Mouse (Mus musculus) CH12.LX (cell line): ENCODE results near the gene Zfp74. TPM values are rescaled to one million over a fixed set of nuclear protein-coding genes. Genes with fewer than 3 reads are reported as not detected.

Experiments
- DNase-seq: peaks from one replicate; pipeline ENCODE4 v3.0.0-alpha.2; 2013; ENCODE audit errors: extremely low read depth
- H3K27ac ChIP-seq: 2 replicates; pipeline ENCODE4 v1.5.1; 2012; ENCODE audit warnings: low read depth, mild to moderate bottlenecking, control low read depth, moderate library complexity; ENCODE audit not compliant: insufficient read depth
- H3K27me3 ChIP-seq: replicated peaks from 2 replicates; pipeline ENCODE3; 2012; ENCODE audit warnings: inconsistent platforms
- H3K36me3 ChIP-seq, 2 experiments: replicated peaks in 1 of 2; 2 replicates each; pipeline versions ENCODE3 to v1.6.1; 2012; ENCODE audit warnings: inconsistent platforms in 1 of 2, low read length in 1 of 2, mild to moderate bottlenecking in 1 of 2, mixed read lengths in 1 of 2, moderate library complexity in 1 of 2; ENCODE audit not compliant: control insufficient read depth in 1 of 2, insufficient read depth in 1 of 2
- H3K4me1 ChIP-seq, 2 experiments: 2 replicates each; pipeline ENCODE4 v1.6.1; 2012; ENCODE audit warnings: inconsistent platforms in 1 of 2, moderate library complexity in 1 of 2; ENCODE audit not compliant: insufficient read depth in 2 of 2, control insufficient read depth in 1 of 2
- H3K4me2 ChIP-seq: 2 replicates; pipeline ENCODE4 v1.6.1; 2012; ENCODE audit warnings: low read depth, mild to moderate bottlenecking, control low read depth; ENCODE audit not compliant: poor library complexity, insufficient read depth, severe bottlenecking
- H3K4me3 ChIP-seq, 3 experiments: fragments of 150-350 bp in 1 of 3; sonication (generic) in 1 of 3; replicated peaks in 1 of 3; 2 replicates each; pipeline versions ENCODE3 to v1.5.1; 2011 to 2012; ENCODE audit warnings: low read depth in 2 of 3, low read length in 2 of 3, mild to moderate bottlenecking in 2 of 3, moderate library complexity in 2 of 3, control low read depth in 1 of 3, improper control_type of control experiment in 1 of 3, inconsistent platforms in 1 of 3, mixed read lengths in 1 of 3; ENCODE audit not compliant: poor library complexity in 1 of 3
- H3K79me2 ChIP-seq: replicated peaks from 2 replicates; pipeline ENCODE4 v1.6.1; 2012; ENCODE audit warnings: mild to moderate bottlenecking, moderate library complexity; ENCODE audit not compliant: control insufficient read depth, poor library complexity, insufficient read depth, severe bottlenecking; ENCODE audit errors: extremely low read depth
- H3K9ac ChIP-seq: 2 replicates; pipeline ENCODE4 v1.6.1; 2012; ENCODE audit warnings: low read depth, mild to moderate bottlenecking, control low read depth, moderate library complexity; ENCODE audit not compliant: insufficient read depth
- H3K9me3 ChIP-seq: replicated peaks from 2 replicates; pipeline ENCODE3; 2012; ENCODE audit warnings: low read length, inconsistent platforms, mixed read lengths
- CHD1 ChIP-seq: IDR thresholded peaks from 2 replicates; pipeline ENCODE4 v1.6.1; 2012; ENCODE audit warnings: low read depth, low read length, improper control_type of control experiment, inconsistent platforms
- CTCF ChIP-seq, 2 experiments: IDR thresholded peaks in 1 of 2; conservative IDR thresholded peaks in 1 of 2; 2 replicates each; pipeline ENCODE4 v1.5.1; 2011 to 2012; ENCODE audit warnings: low read depth in 2 of 2, low read length in 2 of 2, improper control_type of control experiment in 1 of 2, inconsistent platforms in 1 of 2, mild to moderate bottlenecking in 1 of 2, moderate library complexity in 1 of 2
- E2F4 ChIP-seq: IDR thresholded peaks from 2 replicates; pipeline ENCODE4 v1.6.1; 2011; ENCODE audit warnings: low read depth, low read length, improper control_type of control experiment; ENCODE audit not compliant: insufficient replicate concordance
- IRF4 ChIP-seq: IDR thresholded peaks from 2 replicates; pipeline ENCODE4 v1.6.1; 2014; ENCODE audit warnings: low read depth, mild to moderate bottlenecking, inconsistent platforms, low read length, improper control_type of control experiment
- JUN ChIP-seq: IDR thresholded peaks from 2 replicates; pipeline ENCODE4 v1.6.1; 2011; ENCODE audit warnings: low read depth, mild to moderate bottlenecking, low read length, improper control_type of control experiment, moderate library complexity; ENCODE audit not compliant: insufficient read depth
- JUND ChIP-seq: conservative IDR thresholded peaks from 2 replicates; pipeline ENCODE4 v1.6.1; 2011; ENCODE audit warnings: low read depth, low read length, improper control_type of control experiment
- MAX ChIP-seq: IDR thresholded peaks from 2 replicates; pipeline ENCODE4 v1.6.1; 2011; ENCODE audit warnings: low read length, improper control_type of control experiment
- MEF2A ChIP-seq: IDR thresholded peaks from 2 replicates; pipeline ENCODE4 v1.6.1; 2014; ENCODE audit warnings: low read depth, mild to moderate bottlenecking, inconsistent platforms, low read length, improper control_type of control experiment, borderline replicate concordance
- MXI1 ChIP-seq: IDR thresholded peaks from 2 replicates; pipeline ENCODE4 v1.6.1; 2011; ENCODE audit warnings: mild to moderate bottlenecking, low read depth, low read length, improper control_type of control experiment
- PAX5 ChIP-seq: IDR thresholded peaks from 2 replicates; pipeline ENCODE4 v1.6.1; 2012; ENCODE audit warnings: low read length, inconsistent platforms, mixed read lengths
- POLR2AphosphoS2 ChIP-seq: IDR thresholded peaks from 2 replicates; pipeline ENCODE4 v1.6.1; 2011; ENCODE audit warnings: low read depth, low read length, improper control_type of control experiment
- RAD21 ChIP-seq: IDR thresholded peaks from 2 replicates; pipeline ENCODE4 v1.6.1; 2011; ENCODE audit warnings: low read depth, mild to moderate bottlenecking, low read length, improper control_type of control experiment, moderate library complexity
- RCOR1 ChIP-seq: conservative IDR thresholded peaks from 2 replicates; pipeline ENCODE4 v1.6.1; 2012; ENCODE audit warnings: low read depth, mild to moderate bottlenecking, inconsistent platforms, low read length, improper control_type of control experiment
- SMC3 ChIP-seq: IDR thresholded peaks from 2 replicates; pipeline ENCODE4 v1.6.1; 2011; ENCODE audit warnings: low read depth, low read length, improper control_type of control experiment
- TBP ChIP-seq: conservative IDR thresholded peaks from 2 replicates; pipeline ENCODE4 v1.6.1; 2011; ENCODE audit warnings: low read depth, low read length, improper control_type of control experiment
- UBTF ChIP-seq: IDR thresholded peaks from 2 replicates; pipeline ENCODE4 v1.6.1; 2012; ENCODE audit warnings: low read depth, mild to moderate bottlenecking, inconsistent platforms, low read length, improper control_type of control experiment, moderate library complexity
- USF2 ChIP-seq: conservative IDR thresholded peaks from 2 replicates; pipeline ENCODE4 v1.6.1; 2011; ENCODE audit warnings: low read depth, low read length, improper control_type of control experiment
- ZC3H11A ChIP-seq: IDR thresholded peaks from 2 replicates; pipeline ENCODE4 v1.6.1; 2012; ENCODE audit warnings: low read depth, mild to moderate bottlenecking, inconsistent platforms, low read length, improper control_type of control experiment
- ZKSCAN1 ChIP-seq: IDR thresholded peaks from 2 replicates; pipeline ENCODE4 v1.6.1; 2012; ENCODE audit warnings: low read depth, inconsistent platforms, low read length, improper control_type of control experiment, borderline replicate concordance
- ZMIZ1 ChIP-seq: IDR thresholded peaks from 2 replicates; pipeline ENCODE4 v1.6.1; 2012; ENCODE audit warnings: low read depth, mild to moderate bottlenecking, inconsistent platforms, low read length, improper control_type of control experiment
- ZNF384 ChIP-seq: IDR thresholded peaks from 2 replicates; pipeline ENCODE4 v1.6.1; 2012; ENCODE audit warnings: low read depth, low read length, improper control_type of control experiment, inconsistent platforms
- dilution Hi-C: fragments of 300-500 bp; cut with MboI; formaldehyde crosslinking; loops from 2 replicates; pipeline ENCODE4 v1.14.3; 2020; ENCODE audit warnings: low sequenced_read_pairs; ENCODE audit not compliant: extremely low pct_unique_long_range_greater_than_20kb, extremely low pct_ligation_motif_present
- in situ Hi-C: fragments of 300-500 bp; cut with MboI; formaldehyde crosslinking; loops from 3 replicates; pipeline ENCODE4 v1.14.3; 2019; ENCODE audit warnings: low sequenced_read_pairs, low pct_ligation_motif_present, low pct_unique_long_range_greater_than_20kb, mixed read lengths
- polyA plus RNA-seq: library from polyadenylated mRNA; unstranded; fragments of >175 nt; gene quantifications from 2 replicates; pipeline ENCODE4 v1.2.1, GENCODE M21; 2012; ENCODE audit warnings: low read depth; ENCODE audit not compliant: insufficient read length
- total RNA-seq, 2 experiments: library from RNA; depleted of rRNA; stranded (reverse); fragments of 300-350 nt in 1 of 2; fragments of >200 nt in 1 of 2; gene quantifications; 2 replicates each; pipeline ENCODE4 v1.2.3; 2012 to 2014

Gene Zfp74
- total and polyA plus RNA-seq, 3 experiments: 3.8 to 6.7 (median 4.7) TPM

DNA sequence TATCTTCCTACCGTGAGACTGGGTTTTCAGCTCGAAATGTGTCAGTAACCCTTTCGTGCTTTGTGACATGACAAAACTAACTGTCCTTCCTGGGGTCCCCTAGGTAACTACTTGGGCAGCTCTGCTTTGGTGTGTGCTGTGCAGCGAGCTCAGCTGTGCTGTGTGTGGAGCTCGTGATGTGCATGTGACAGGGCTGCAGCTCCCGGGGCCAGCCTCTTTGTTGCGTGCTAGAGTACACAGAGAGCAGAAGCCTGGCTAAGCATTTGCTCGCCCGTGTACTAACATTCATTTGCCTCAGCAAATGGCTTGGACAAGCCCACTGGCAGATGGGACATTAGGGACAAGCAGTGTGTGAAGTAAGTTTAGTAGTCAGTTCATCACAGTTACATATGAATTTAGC is 39.5 kb upstream of the Zfp74 start:
- H3K27ac ChIP-seq: no peak overlapping the region
- no peak for TF ChIP-seq RCOR1
- TF ChIP-seq MAX: no peak
- TF ChIP-seq ZMIZ1: no peak
- no peak for TF ChIP-seq USF2
- no peak for TF ChIP-seq POLR2AphosphoS2
- no peak for TF ChIP-seq JUND
- no peak for TF ChIP-seq CTCF (conservative IDR thresholded peaks at IDR 0.05 in 1 of 2, IDR thresholded peaks at IDR 0.05 in 1 of 2; ENCODE audit: low read depth in 2 of 2, low read length in 2 of 2)
- no peak for TF ChIP-seq IRF4
- no peak for TF ChIP-seq E2F4
- no peak for TF ChIP-seq MXI1
- no peak for TF ChIP-seq ZKSCAN1
- no peak for TF ChIP-seq ZNF384
- TF ChIP-seq UBTF: no peak
- TF ChIP-seq SMC3: no peak
- no peak for TF ChIP-seq JUN
- TF ChIP-seq CHD1: no peak
- TF ChIP-seq ZC3H11A: no peak
- TF ChIP-seq, all 38 proteins: peak for 0
- DNase-seq: no peak
- H3K4me1 ChIP-seq: peaks cover 0 to 5% of the 10 kb centered on the region in 2 experiments; a peak in 2 of 4 replicates
- peaks cover 38 to 78% of the 10 kb centered on the region in 2 experiments for H3K36me3 ChIP-seq
- H3K4me2 ChIP-seq: no peak overlapping the region
- no peaks in the 10 kb centered on the region for H3K27me3 ChIP-seq
- dilution Hi-C loops (no loop called here), in situ Hi-C loops (no loop called here)
- no peak overlapping the region for H3K9ac ChIP-seq
- H3K4me3 ChIP-seq: no peak overlapping the region
- H3K9me3 ChIP-seq: peaks cover 5% of the 10 kb centered on the region
- H3K79me2 ChIP-seq: no peaks in the 10 kb centered on the region

DNA sequence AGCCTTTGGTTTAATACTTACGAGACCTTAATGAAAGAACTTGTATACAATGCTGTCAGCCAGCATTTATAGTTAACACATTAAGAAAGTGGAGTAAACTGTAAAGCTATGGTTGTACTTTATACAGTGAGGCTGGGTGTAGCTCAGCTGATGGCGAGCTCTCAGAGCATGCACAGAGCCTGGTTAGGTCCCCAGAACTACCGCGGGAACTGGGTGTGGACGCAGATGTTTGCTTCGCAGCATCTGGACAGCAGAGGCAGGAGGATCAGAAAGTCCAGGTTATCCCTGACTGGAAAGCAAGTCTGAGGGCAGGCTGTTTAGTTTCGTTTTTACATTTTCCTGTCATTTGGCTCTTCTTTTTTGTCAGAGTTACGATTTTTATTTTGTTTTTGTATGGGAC is 38.8 kb upstream of the Zfp74 start:
- H3K79me2 ChIP-seq: no peaks in the 10 kb centered on the region
- dilution Hi-C loops: no loop called here
- peaks cover 5% of the 10 kb centered on the region for H3K9me3 ChIP-seq
- no peaks in the 10 kb centered on the region for H3K27me3 ChIP-seq
- no peak overlapping the region for H3K4me3 ChIP-seq
- TF ChIP-seq RAD21: no peak
- no peak for TF ChIP-seq MEF2A
- TF ChIP-seq PAX5: no peak
- no peak for TF ChIP-seq UBTF
- no peak for TF ChIP-seq TBP
- no peak for TF ChIP-seq IRF4
- H3K9ac ChIP-seq: no peak overlapping the region
- in situ Hi-C loops: no loop called here
- peaks cover 0 to 5% of the 10 kb centered on the region in 2 experiments; a peak in 2 of 4 replicates for H3K4me1 ChIP-seq
- H3K27ac ChIP-seq: no peak overlapping the region
- no peak for DNase-seq
- H3K4me2 ChIP-seq: no peak overlapping the region
- H3K36me3 ChIP-seq: peaks cover 35 to 77% of the 10 kb centered on the region in 2 experiments
